Mouse (Mus musculus) frontal cortex, postnatal 14 days (tissue): ENCODE results near the gene Rab40c.
A peak's percentile ranks its signal among the peaks of the same experiment; 100 is the strongest.

Source experiments
- DNase-seq, 2 experiments: peaks; one replicate each; pipeline ENCODE4 v3.0.0; 2022; ENCODE audit warnings: low spot score in 2 of 2

Rab40c gene

GRCm38 (mm10) chr17:25844396-25844901, 75.1 kb downstream of the Rab40c start, which contains the start of gene Rhot2:
Gene Rhot2, minus strand, starts transcription at chr17:25844851.
- DNase-seq = peak; percentile 89 to 90

GRCm38 (mm10) chr17:25843636-25844395, 75.7 kb downstream of the Rab40c start:
- DNase-seq = no peak

GRCm38 (mm10) chr17:25843122-25843521, 76.4 kb downstream of the Rab40c start:
- DNase-seq = no peak

GRCm38 (mm10) chr17:25842509-25842908, 77.0 kb downstream of the Rab40c start:
- no peak for DNase-seq

GRCm38 (mm10) chr17:25841117-25841880, 78.2 kb downstream of the Rab40c start, which contains the start of gene Gm20683:
Gene Gm20683, minus strand, starts transcription at chr17:25841763.
- DNase-seq = no peak

- DNase-seq = no peak
Observed at GRCm38 (mm10) chr17:25840519-25840918, 79.0 kb downstream of the Rab40c start.

- no peak for DNase-seq
Observed at GRCm38 (mm10) chr17:25839455-25840235, 79.9 kb downstream of the Rab40c start.

- no peak for DNase-seq
Observed at GRCm38 (mm10) chr17:25838904-25839303, 80.6 kb downstream of the Rab40c start.

- DNase-seq = no peak
Observed at GRCm38 (mm10) chr17:25837533-25837932, 82.0 kb downstream of the Rab40c start.

GRCm38 (mm10) chr17:25837076-25837410, 82.5 kb downstream of the Rab40c start, which contains the start of gene Rhbdl1:
Gene Rhbdl1, minus strand, starts transcription at chr17:25837295.
- DNase-seq = peak; percentile 78 to 80

GRCm38 (mm10) chr17:25836397-25837075, 83.0 kb downstream of the Rab40c start:
- peak; percentile 44 for DNase-seq

- peak in 1 of 2 experiments; percentile 31 for DNase-seq
Observed at GRCm38 (mm10) chr17:25835816-25836215, 83.7 kb downstream of the Rab40c start.

GRCm38 (mm10) chr17:25835301-25835700, 84.2 kb downstream of the Rab40c start:
- peak in 1 of 2 experiments; percentile 24 for DNase-seq

GRCm38 (mm10) chr17:25834595-25835222, 84.8 kb downstream of the Rab40c start:
- peak in 1 of 2 experiments; percentile 29 for DNase-seq

- DNase-seq = peak in 1 of 2 experiments; percentile 25
Observed at GRCm38 (mm10) chr17:25833961-25834594, 85.4 kb downstream of the Rab40c start.

GRCm38 (mm10) chr17:25833291-25833663, 86.2 kb downstream of the Rab40c start, which contains the start of gene Stub1:
Gene Stub1, minus strand, starts transcription at chr17:25833404.
- DNase-seq = peak in 1 of 2 experiments; percentile 88

- DNase-seq = peak; percentile 98 to 99
Observed at GRCm38 (mm10) chr17:25832436-25833290, 86.9 kb downstream of the Rab40c start.
